Mouse (Mus musculus): ENCODE measurements around the gene Coro2a.

Coro2a gene

GRCm38 (mm10) chr4:46527558-46527926, 74.5 kb downstream of the Coro2a start:
- peak overlapping the region; percentile 69 for H3K4me3 ChIP-seq (replicated peaks; ENCODE audit: low read length)
- no peaks in the 10 kb centered on the region for H3K36me3 ChIP-seq (ENCODE audit: insufficient read depth, low read length)
- no peaks in the 10 kb centered on the region for H3K9me3 ChIP-seq (ENCODE audit: low read length)
- H3K27me3 ChIP-seq (ENCODE audit: insufficient read depth, low read length): peaks cover 31% of the 10 kb centered on the region
- peaks cover 8% of the 10 kb centered on the region for H3K4me1 ChIP-seq (replicated peaks; ENCODE audit: low read depth, low read length)
- TF ChIP-seq NANOG (IDR thresholded peaks at IDR 0.05; ENCODE audit: borderline replicate concordance, low read length) (no peak), CTCF (conservative IDR thresholded peaks at IDR 0.05; ENCODE audit: low read length) (no peak), POU5F1 (IDR thresholded peaks at IDR 0.05; ENCODE audit: borderline replicate concordance, low read length) (no peak)

GRCm38 (mm10) chr4:46526798-46527557, 75.0 kb downstream of the Coro2a start:
- Histone ChIP-seq H3K4me3 (replicated peaks; ENCODE audit: low read length) (peak overlapping the region; percentile 69), H3K4me1 (replicated peaks; ENCODE audit: low read depth, low read length) (peaks cover 8% of the 10 kb centered on the region), H3K9me3 (ENCODE audit: low read length) (no peaks in the 10 kb centered on the region), H3K27me3 (ENCODE audit: insufficient read depth, low read length) (peaks cover 29% of the 10 kb centered on the region), H3K36me3 (ENCODE audit: insufficient read depth, low read length) (no peaks in the 10 kb centered on the region)
- no peak for TF ChIP-seq NANOG (IDR thresholded peaks at IDR 0.05; ENCODE audit: borderline replicate concordance, low read length)
- TF ChIP-seq CTCF (conservative IDR thresholded peaks at IDR 0.05; ENCODE audit: low read length): peak; percentile 62

- H3K27me3 ChIP-seq (ENCODE audit: insufficient read depth, low read length): peaks cover 34% of the 10 kb centered on the region
- H3K4me1 ChIP-seq (replicated peaks; ENCODE audit: low read depth, low read length): peaks cover 8% of the 10 kb centered on the region
- no peak overlapping the region for H3K4me3 ChIP-seq (replicated peaks; ENCODE audit: low read length)
- TF ChIP-seq CTCF (conservative IDR thresholded peaks at IDR 0.05; ENCODE audit: low read length) (no peak), POU5F1 (IDR thresholded peaks at IDR 0.05; ENCODE audit: borderline replicate concordance, low read length) (no peak), NANOG (IDR thresholded peaks at IDR 0.05; ENCODE audit: borderline replicate concordance, low read length) (no peak)
- H3K36me3 ChIP-seq (ENCODE audit: insufficient read depth, low read length): no peaks in the 10 kb centered on the region
- H3K9me3 ChIP-seq (ENCODE audit: low read length): no peaks in the 10 kb centered on the region
Observed at GRCm38 (mm10) chr4:46526226-46526625, 75.8 kb downstream of the Coro2a start.

- Histone ChIP-seq H3K4me3 (replicated peaks; ENCODE audit: low read length) (no peak overlapping the region), H3K9me3 (ENCODE audit: low read length) (no peaks in the 10 kb centered on the region), H3K4me1 (replicated peaks; ENCODE audit: low read depth, low read length) (peaks cover 8% of the 10 kb centered on the region), H3K27me3 (ENCODE audit: insufficient read depth, low read length) (peaks cover 21% of the 10 kb centered on the region), H3K36me3 (ENCODE audit: insufficient read depth, low read length) (no peaks in the 10 kb centered on the region)
- TF ChIP-seq CTCF (conservative IDR thresholded peaks at IDR 0.05; ENCODE audit: low read length): no peak
- no peak for TF ChIP-seq POU5F1 (IDR thresholded peaks at IDR 0.05; ENCODE audit: borderline replicate concordance, low read length)
- TF ChIP-seq NANOG (IDR thresholded peaks at IDR 0.05; ENCODE audit: borderline replicate concordance, low read length): no peak
Observed at GRCm38 (mm10) chr4:46523324-46523723, 78.7 kb downstream of the Coro2a start.

- Histone ChIP-seq H3K4me1 (replicated peaks; ENCODE audit: low read depth, low read length) (no peaks in the 10 kb centered on the region), H3K4me3 (replicated peaks; ENCODE audit: low read length) (no peak overlapping the region), H3K27me3 (ENCODE audit: insufficient read depth, low read length) (peaks cover 18% of the 10 kb centered on the region), H3K36me3 (ENCODE audit: insufficient read depth, low read length) (no peaks in the 10 kb centered on the region), H3K9me3 (ENCODE audit: low read length) (no peaks in the 10 kb centered on the region)
- no peak for TF ChIP-seq NANOG (IDR thresholded peaks at IDR 0.05; ENCODE audit: borderline replicate concordance, low read length)
- TF ChIP-seq CTCF (conservative IDR thresholded peaks at IDR 0.05; ENCODE audit: low read length): no peak
- no peak for TF ChIP-seq POU5F1 (IDR thresholded peaks at IDR 0.05; ENCODE audit: borderline replicate concordance, low read length)
Observed at GRCm38 (mm10) chr4:46521457-46521856, 80.5 kb downstream of the Coro2a start.

- Histone ChIP-seq H3K36me3 (ENCODE audit: insufficient read depth, low read length) (no peaks in the 10 kb centered on the region), H3K9me3 (ENCODE audit: low read length) (no peaks in the 10 kb centered on the region), H3K27me3 (ENCODE audit: insufficient read depth, low read length) (peaks cover 14% of the 10 kb centered on the region), H3K4me1 (replicated peaks; ENCODE audit: low read depth, low read length) (no peaks in the 10 kb centered on the region), H3K4me3 (replicated peaks; ENCODE audit: low read length) (no peak overlapping the region)
- no peak for TF ChIP-seq CTCF (conservative IDR thresholded peaks at IDR 0.05; ENCODE audit: low read length)
- no peak for TF ChIP-seq POU5F1 (IDR thresholded peaks at IDR 0.05; ENCODE audit: borderline replicate concordance, low read length)
- TF ChIP-seq NANOG (IDR thresholded peaks at IDR 0.05; ENCODE audit: borderline replicate concordance, low read length): no peak
Observed at GRCm38 (mm10) chr4:46520491-46520890, 81.5 kb downstream of the Coro2a start.

- Histone ChIP-seq H3K4me1 (replicated peaks; ENCODE audit: low read depth, low read length) (peaks cover 24% of the 10 kb centered on the region), H3K4me3 (replicated peaks; ENCODE audit: low read length) (peak overlapping the region; percentile 50), H3K36me3 (ENCODE audit: insufficient read depth, low read length) (peaks cover 17% of the 10 kb centered on the region), H3K9me3 (ENCODE audit: low read length) (no peaks in the 10 kb centered on the region), H3K27me3 (ENCODE audit: insufficient read depth, low read length) (peaks cover 22% of the 10 kb centered on the region)
- no peak for TF ChIP-seq POU5F1 (IDR thresholded peaks at IDR 0.05; ENCODE audit: borderline replicate concordance, low read length)
- no peak for TF ChIP-seq NANOG (IDR thresholded peaks at IDR 0.05; ENCODE audit: borderline replicate concordance, low read length)
- peak; percentile 97 for TF ChIP-seq CTCF (conservative IDR thresholded peaks at IDR 0.05; ENCODE audit: low read length)
Observed at GRCm38 (mm10) chr4:46507736-46508460, 94.1 kb downstream of the Coro2a start.

GRCm38 (mm10) chr4:46506801-46507610, 95.0 kb downstream of the Coro2a start:
- H3K27me3 ChIP-seq (ENCODE audit: insufficient read depth, low read length): peaks cover 22% of the 10 kb centered on the region
- peak overlapping the region; percentile 87 for H3K4me3 ChIP-seq (replicated peaks; ENCODE audit: low read length)
- H3K4me1 ChIP-seq (replicated peaks; ENCODE audit: low read depth, low read length): peaks cover 31% of the 10 kb centered on the region
- H3K9me3 ChIP-seq (ENCODE audit: low read length): no peaks in the 10 kb centered on the region
- peaks cover 26% of the 10 kb centered on the region for H3K36me3 ChIP-seq (ENCODE audit: insufficient read depth, low read length)
- TF ChIP-seq POU5F1 (IDR thresholded peaks at IDR 0.05; ENCODE audit: borderline replicate concordance, low read length): no peak
- no peak for TF ChIP-seq NANOG (IDR thresholded peaks at IDR 0.05; ENCODE audit: borderline replicate concordance, low read length)
- TF ChIP-seq CTCF (conservative IDR thresholded peaks at IDR 0.05; ENCODE audit: low read length): no peak

Measured in E14TG2a.4 (cell line).